Mouse (Mus musculus): ENCODE results near the gene Il10rb. TPM values are rescaled to one million over a fixed set of nuclear protein-coding genes. Genes with fewer than 3 reads are reported as not detected.
"Not testable (repeated sequence)": the region's sequence is repeated elsewhere in the genome, so short reads cannot be mapped to it uniquely, and the experiment has no call there.

Il10rb gene
- total RNA-seq, 2 experiments from 2014 or later = 26.3 to 27.4 TPM

DNA sequence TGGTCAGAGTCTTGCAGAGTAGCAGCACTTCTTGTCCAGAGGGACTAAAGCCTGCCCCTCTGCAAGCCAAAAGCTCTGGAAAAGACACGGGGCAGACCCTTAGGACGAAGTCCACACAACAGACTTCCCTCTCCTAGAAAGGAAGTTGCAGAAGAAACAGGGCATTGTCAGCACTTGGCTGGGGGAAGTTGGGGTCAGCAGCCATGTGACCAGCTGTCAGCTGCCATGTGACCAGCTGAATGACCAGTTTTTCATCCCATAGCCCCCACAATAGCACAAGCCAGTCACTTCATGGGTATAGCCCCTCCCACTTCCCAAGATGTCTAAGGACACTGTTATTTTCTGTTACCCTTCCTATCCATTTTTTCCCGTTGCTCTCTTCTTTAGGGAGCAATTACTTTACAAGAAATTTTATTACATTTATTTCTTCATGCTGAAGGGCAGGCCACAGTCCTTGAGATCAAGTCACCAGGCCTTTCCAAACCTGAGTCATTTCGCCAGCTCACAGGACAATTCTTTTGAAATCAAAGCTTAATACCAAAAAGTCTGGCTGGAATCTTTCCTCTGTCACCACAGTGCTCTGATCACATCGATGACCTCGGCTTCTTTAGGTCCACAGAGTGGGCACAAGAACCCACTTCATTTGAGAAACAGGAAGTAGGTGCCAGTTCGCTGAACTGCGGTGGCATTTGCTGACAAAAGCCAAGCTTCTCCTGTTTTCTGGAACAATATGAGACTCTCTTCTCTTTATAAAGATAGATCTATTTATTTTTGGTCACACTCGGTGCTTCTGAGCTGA lies 9.6 kb downstream of the Il10rb start:
- no peak for DNase-seq (ENCODE audit: low spot score in 2 of 2)

DNA sequence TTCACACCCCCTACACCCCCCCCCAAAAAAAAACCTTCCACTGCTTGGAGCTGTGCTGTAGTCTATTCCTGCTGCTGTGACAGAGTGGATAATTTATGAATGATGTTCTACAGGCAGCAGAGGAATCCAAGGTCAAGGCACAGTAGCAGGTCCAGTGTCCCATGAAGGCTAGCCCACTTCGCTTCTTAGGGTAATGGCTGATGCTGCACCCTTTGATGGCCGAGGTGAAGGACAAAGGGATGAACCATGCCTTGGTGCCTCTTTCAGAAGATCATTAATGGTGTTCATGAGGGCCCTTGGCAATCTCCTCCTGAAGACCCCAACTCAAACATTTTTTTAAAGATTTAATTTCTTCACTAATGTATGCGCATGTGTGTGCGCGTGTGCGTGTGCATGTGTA lies 10.4 kb downstream of the Il10rb start:
- no peak for DNase-seq (ENCODE audit: low spot score in 2 of 2)

DNA sequence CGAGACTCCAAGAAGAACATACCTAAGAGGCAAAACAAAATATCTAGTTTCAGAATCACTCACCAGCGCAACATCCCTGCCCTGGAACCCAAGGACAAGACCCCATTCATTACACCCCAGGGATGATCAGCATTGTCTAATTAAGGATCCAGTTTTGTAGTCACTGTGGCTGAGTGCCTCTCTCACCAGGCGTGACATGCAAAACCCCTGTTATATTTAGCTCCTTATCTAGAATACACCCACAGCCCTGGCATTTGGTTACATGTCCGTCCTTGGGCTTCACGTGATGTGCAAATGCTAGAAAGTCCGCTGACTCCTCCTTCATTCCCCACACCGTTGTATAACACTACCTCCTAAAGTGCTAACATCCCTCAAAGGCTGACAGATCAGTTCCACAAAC lies 11.0 kb downstream of the Il10rb start:
- no peak for DNase-seq (ENCODE audit: low spot score in 2 of 2)

DNA sequence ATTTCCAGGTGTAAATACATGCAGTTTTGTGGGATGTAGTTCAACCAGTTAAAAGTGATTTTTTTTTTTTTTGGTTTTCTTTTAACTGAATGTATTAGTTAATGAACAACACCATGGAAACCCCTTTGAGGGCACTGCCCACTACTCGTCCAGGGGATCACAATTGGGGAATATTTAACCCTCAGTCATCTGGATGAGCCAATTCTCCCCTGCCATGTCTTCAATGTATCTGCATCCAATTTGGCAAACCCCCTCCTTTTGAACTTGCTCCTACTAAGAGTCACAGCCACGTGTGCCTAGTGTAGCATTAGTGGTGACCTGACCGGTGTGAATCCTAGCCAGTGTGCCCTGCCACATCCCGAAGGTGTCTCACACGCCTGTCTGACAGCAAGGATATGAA lies 12.6 kb downstream of the Il10rb start:
- DNase-seq (ENCODE audit: low spot score in 2 of 2) = no peak

DNA sequence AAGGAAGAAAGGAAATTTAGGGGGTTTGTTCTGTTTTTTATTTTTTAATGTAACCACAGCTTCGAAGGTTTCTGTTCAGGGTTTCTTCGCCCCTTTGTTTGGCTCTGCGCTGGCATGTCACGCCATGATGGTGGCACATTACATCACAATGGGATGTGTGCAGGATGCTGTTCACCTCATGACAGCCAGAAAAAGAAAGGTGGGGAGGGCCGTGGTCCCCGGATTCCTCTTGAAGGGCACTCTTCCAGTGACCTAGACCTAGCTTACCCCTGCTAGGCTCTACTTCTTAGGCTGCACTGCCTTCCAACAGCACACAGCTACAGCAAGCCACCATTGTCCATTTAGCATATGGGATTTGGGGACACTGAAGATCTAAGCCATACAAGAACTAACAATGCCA lies 19.9 kb downstream of the Il10rb start:
- DNase-seq (ENCODE audit: low spot score in 2 of 2) = no peak

DNA sequence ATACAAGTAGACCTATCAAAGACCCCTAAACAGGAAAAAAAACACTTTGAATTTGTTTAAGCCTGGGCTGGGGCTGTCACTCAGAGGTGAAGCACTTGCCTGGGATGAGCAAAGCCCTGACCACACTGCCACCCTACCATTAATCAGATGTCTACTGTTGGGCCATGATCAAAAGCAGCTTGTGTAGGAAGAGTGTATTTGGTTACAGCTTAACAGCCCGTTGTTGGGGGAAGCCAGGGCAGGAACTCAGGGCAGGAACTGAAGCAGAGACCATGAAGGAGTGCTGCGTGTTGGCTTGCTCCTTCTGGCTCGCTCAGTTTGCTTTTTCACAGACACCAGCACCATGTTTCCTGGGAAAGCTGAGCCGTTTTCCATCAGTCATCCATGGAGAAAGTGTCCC lies 20.6 kb downstream of the Il10rb start:
- DNase-seq (ENCODE audit: low spot score in 2 of 2) = no peak

DNA sequence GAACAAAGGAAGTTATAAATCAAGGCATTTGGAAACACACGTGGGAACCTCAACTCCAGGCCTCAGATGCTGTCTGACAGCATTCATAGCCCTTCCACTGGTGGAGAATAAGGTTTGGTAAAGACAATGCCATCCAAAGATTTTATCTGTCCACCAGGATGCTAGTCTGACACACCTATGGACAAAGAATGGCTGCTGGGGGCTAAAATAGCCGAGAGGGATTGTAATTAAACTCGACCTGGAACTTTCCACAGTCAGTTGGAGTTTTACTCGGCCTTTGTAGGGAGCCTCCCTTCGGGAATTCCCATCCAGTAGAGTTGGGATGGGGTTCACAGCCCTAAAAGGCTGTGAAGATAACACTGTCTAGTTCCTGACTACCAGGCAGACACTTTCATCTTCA lies 21.5 kb downstream of the Il10rb start:
- DNase-seq (ENCODE audit: low spot score in 2 of 2) = no peak

DNA sequence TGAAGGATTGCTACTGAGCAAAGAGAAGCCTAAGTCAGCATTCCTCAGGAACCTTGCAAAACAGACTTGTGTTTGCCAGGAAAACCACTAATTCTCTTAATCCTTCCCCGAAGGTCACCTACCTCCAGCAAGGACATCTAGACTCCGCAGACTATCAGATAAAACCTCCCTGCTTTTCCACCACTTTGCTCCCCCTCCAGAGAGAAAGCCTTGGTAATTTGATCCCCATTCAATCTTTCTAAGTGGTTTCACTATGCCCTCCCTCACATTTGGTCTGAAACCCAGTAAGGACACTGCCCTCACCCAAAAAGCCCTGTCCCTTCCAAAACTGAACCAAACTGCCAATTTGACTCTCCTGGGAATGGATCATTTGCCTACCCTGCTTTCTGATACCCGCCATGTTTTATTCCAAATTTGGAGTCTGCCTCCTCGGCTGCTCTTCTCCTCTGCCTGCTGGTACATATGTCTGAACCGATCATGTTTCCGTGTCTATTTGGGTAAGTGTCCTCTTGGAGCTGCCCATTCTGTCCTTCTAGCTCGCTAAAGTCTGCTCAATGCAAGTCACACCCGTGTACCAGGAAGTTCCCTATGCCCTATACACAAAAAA lies 22.4 kb downstream of the Il10rb start:
- DNase-seq (ENCODE audit: low spot score in 2 of 2) = no peak

DNA sequence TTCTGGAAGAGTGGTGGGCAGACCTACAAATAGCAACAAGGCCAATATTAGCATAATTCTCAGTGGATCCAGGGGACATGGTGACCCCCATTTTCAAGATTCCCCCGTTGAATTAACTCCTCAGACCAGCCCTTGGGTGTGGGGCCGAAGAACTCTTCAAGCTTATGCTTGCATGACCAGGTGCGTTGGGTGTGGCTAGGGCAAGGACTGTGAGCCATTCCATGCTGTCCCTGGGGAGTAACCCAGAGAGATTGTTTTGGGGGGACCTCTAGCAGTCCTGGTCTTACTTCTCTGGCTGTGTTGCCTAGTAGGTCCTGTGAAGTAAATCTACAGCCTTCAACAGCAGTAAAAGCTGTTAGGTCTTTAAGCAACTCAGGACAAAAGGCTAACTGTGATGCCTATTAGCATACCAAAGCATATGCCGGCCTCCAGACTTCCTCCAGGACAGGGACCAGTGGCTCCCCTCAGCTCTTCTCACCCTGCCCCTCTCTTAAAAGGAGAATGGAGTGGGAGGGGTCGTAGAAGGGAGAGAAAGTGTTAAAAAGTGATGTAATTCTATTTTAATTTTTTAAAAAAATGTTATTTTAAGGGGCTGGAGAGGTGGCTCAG lies 26.9 kb downstream of the Il10rb start:
- DNase-seq (ENCODE audit: low spot score in 2 of 2) = no peak

DNA sequence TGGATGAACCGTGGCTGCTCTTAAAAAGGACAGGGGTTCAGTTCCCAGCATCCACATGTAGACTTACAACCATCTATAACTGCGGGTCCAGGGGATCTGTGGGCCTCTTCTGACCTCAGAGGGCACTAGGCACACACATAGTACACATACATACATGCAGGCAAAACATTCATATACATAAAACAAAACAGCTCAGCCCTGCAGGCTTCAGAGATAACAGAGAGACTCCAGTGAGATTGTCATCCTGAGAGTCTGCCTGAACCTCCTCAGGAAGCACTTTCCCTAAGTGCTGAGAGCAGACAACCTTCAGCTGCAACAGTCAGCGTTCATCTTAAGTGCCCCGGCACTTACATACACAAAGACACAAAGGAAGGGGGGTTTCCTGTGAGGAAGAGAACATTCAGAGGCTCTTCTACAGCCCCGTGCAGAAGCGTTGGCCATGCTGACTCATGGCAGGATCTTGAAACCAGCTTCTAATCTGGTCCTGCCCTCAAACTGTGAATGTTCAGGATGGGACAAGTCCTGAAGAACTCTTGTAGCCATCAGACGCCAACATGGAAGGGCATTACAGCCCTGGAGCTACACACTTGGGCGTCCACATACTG lies 27.5 kb downstream of the Il10rb start:
- no peak for DNase-seq (ENCODE audit: low spot score in 2 of 2)

DNA sequence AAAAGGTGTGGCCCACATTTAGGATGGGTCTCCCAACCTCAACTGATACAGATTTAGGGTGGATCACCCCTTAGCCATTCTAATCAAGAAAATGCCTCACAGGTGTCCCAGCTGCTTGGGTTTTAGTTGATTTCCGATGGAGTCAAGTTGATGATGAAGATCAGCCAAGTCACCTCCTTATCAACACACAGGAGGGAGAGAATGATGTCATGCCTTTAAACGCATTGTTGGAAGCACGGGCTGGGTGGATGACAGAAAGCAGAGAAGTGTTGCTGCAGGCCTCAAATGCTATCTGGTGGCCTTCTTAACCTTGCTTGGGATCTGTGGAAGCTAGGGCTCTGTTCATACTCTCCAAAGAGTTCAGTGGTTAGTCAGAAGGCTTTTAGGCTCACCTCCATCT lies 28.2 kb downstream of the Il10rb start:
- no peak for DNase-seq (ENCODE audit: low spot score in 2 of 2)

DNA sequence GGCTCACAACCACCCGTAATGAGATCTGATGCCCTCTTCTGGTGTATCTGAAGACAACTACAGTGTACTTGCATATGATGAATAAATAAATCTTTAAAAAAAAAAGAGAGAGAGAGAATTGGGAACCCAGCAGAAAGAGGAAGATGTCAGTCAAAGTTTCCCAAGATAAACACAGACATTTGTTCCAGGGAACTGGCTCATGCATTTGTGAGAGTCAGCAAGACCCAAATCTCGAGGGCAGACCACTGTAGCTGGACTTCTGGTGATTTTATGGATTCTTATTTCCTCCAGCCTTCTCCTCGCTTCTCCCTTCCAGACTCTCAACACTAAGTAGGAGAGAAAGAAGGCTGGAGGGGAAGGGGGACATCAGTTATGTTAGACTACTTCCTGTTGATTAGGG lies 32.1 kb downstream of the Il10rb start:
- no peak for DNase-seq (ENCODE audit: low spot score in 2 of 2)

DNA sequence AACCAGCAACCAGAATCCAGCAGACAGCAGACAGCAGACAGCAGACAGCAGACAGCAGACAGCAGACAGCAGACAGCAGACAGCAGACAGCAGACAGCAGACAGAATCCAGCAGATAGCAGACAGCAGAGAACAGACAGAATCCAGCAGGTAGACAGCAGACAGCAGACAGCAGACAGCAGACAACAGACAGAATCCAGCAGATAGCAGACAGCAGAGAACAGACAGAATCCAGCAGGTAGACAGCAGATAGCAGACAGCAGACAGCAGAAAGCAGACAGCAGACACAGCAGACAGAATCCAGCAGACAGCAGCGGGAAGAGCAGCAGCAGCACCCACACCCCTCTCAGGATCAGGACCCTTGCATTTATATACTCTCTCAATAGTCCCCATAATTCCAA lies 32.6 kb downstream of the Il10rb start:
- DNase-seq (ENCODE audit: low spot score in 2 of 2) = not testable (repeated sequence)

DNA sequence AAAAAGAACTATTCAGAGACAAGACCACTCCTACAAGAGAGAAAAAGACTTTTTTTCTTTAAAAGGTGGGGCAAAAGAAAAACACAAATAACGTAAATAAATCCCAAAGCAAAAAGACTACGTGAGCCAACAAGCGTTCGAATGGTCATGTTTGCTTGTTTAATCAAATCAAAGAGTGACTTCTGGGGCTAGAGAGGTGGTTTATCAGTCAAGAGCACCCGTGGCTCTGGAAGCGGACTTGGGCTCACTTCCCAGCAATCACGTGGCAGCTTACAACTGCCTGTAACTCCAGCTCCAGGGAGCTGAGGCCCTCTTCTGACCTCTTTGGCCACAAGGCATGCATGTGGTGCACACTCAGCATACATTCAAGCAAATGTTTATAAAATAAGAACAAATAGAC lies 35.4 kb downstream of the Il10rb start:
- peak in 1 of 2 experiments; percentile 39 for DNase-seq (ENCODE audit: low spot score in 2 of 2)

DNA sequence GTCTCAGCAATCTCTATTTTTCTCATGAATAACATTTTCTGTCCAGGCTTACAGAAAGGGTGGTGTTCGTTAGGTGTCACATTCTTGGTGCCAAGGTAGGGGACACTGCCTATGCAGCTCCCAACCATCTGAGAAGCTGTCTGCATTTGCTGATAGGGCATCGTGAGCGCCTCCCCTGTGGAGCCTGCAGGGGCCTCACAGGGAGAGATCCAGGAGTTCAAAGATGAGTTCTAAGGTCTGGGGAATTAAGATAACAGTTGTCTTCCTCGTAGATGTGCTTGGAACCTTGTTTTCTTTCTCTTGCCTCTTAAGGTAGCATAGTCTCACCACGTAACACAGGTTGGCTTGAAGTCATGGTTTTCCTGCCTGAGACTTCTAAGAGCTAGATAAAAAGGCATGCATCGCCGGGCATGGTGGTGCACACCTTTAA lies 35.9 kb downstream of the Il10rb start:
- DNase-seq (ENCODE audit: low spot score in 2 of 2) = no peak

DNA sequence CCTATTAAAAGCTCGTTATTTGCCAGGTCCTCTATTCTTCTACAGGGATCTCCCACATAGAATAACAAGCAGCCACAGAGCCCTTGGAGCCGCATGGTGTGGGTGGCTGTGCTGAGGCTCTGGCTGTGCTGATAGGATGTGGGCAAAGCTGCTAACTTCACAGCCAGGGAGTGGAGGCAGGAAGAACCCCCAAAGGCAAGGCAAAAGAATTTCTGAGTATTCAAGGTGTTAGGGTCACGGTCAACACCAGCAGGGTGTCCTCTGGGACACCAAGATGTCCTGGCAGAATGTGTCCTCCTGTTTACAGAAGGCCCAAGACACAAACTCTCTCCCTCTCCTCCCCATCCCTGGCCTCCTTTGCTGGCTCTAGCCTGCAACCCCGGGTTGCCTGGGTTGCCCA lies 36.5 kb downstream of the Il10rb start:
- DNase-seq (ENCODE audit: low spot score in 2 of 2) = no peak

DNA sequence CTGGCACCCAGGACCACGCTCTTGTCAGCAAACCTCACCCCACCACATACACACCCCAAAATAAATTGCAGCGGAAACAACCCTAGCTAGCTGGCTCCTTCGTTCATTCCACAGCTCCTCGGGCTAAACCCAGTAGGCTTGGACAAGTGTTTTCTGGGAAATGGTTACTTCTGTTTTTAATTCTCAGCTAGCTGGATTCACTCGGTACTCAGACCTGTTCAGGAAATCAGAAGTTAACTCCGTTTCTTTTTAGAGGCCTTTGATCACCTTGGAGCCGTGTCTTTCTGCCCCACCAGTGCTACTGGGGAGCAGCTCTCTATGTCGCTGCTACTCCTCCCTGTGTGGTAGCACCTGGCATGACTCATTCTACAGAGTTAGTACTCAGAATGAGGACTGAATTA lies 37.2 kb downstream of the Il10rb start:
- no peak for DNase-seq (ENCODE audit: low spot score in 2 of 2)

DNA sequence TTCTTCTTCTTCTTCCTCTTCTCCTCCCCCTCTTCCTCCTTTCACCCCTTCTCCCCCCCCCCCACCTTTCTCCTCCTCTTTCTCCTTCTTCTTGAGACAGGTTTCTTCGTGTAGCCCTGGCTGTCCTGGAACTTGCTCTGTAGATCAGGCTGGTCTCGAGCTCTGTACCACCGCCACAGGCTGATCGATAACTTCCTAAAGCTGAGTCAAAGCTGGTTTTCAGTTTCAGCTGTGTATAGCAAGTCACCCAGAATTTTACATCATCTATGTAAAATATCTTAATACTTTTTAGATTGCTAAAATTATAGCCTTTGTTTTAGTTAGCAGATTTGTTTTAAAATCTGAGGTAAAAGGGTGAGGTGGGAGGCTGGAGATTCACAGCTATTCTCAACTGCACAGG lies 38.9 kb downstream of the Il10rb start:
- no peak for DNase-seq (ENCODE audit: low spot score in 2 of 2)

DNA sequence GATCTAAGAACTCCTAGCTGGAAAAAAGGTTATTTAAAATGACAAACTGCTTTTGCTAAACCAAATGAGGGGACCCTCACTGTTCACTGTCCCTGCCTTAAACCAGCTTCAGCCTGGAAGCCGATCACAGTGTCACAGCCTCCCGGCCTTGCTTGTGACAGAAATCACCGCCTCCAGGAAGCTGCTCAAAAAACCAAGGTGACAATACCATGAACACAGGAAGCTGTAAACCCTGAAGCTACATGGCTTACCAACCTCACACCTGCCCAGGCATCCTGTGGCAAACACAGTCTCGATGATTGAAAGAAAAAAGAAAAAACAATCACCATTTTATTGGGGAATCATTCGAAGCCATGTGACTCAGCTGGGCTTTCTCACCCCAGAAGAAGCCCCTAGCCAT lies 39.6 kb downstream of the Il10rb start:
- DNase-seq (ENCODE audit: low spot score in 2 of 2) = no peak

DNA sequence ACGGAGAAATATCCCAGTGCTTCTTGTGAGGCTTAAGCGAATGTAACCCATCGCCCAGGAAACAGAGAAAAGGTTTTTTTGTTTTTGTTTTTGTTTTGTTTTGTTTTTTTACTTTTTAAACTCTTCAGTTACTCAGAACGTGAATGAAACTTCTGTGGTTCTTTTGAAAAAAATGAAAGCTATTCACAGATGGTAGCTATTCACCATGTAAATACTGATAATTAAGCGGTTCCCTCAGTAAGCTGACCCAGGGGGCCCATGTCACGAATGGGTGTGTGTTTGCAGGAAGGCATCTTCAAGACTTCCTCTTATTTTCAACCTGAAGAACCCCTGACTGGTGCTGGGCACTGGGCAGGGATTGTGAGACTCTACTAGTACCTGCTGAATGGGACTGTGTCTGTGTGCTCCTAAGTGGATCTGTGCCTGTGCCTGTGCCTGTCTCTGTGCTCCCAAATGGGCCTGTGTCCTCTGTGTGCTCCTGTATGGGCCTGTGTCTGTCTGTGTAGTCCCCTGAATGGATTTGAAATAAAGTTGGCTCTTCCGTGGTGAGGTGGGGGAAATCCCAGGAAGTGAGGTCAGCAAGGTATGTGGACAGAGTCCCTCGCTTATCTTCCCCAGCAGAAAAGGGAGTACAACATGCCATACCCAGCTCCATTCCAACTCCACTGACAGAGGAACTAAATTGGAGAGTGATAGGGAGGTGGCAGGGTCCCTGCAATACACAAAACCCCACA lies 41.0 kb downstream of the Il10rb start:
- no peak for DNase-seq (ENCODE audit: low spot score in 2 of 2)

DNA sequence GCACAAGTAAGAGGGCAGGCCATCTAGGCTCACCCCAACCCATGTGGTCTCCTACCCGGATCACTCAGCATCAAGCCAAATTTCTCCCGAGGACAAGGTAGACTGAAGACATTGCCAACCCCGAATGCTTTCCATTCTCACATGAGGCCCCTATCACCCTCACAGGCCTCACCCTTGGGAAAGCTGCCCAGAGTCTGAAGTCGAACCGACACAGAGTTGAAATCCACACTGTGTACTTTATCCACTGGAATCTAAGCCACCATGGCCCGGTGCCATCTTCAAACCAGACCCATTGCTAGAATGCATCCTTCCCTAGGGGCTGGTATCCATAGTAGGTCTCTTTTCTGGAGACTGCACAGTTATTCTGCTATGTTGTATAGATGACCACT lies 41.5 kb downstream of the Il10rb start:
- DNase-seq (ENCODE audit: low spot score in 2 of 2) = no peak

DNA sequence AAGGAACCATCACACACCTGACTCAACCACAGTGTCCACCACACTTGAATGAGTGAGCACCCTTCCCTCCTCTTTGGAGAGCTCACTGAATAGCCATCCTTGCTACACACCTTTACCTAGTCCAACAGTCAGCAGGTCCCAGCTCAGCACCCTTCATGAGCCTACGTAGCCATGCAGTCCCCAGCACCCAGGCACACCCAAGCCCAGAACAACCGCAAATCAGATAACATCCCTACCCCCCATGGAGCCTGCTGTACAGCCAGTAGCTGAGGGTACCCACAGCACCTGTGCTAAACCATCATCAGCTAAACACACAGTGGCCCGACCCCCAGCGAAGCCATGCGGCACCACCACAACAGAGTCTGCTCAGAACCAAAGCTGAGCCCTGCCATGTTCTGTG lies 42.1 kb downstream of the Il10rb start:
- no peak for DNase-seq (ENCODE audit: low spot score in 2 of 2)
